Mouse (Mus musculus): Measurements from ENCODE around the gene Eda.

DNA sequence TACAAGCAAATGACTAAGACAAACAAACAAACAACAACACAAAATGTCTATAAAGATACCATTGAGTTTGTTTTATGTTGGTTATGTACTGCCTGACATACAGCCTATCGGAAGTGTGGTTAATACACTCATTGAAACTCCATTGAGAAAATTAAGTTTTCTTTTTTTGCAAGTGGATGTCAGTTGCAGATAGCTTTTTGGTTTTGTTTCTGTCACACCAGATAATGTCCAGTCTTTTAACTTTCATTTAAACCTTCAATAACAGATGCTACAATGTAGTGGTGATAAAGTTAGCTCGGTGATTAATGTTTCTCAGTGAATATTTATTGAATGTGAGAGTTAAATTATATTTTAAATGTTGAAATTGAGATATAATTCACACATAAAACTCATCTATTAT is 23.9 kb downstream of the Eda start:
- TF ChIP-seq TCF12 (IDR thresholded peaks at IDR 0.05; ENCODE audit: low read depth, low read length) (peak; percentile 57), MYC (IDR thresholded peaks at IDR 0.05; ENCODE audit: low read depth, low read length) (no peak), ELF1 (IDR thresholded peaks at IDR 0.05; ENCODE audit: low read depth, low read length) (no peak), CTCF (IDR thresholded peaks at IDR 0.05 in 2 of 3, conservative IDR thresholded peaks at IDR 0.05 in 1 of 3; ENCODE audit: control insufficient read depth in 1 of 3, insufficient read depth in 1 of 3, low read depth in 2 of 3, low read length in 3 of 3, poor library complexity in 1 of 3, severe bottlenecking in 1 of 3) (no peak), POLR2A (IDR thresholded peaks at IDR 0.05; ENCODE audit: control insufficient read depth in 1 of 2, insufficient read depth in 1 of 2, low read depth in 1 of 2, low read length in 2 of 2, poor library complexity in 1 of 2) (no peak), JUND (IDR thresholded peaks at IDR 0.05; ENCODE audit: low read depth, low read length) (no peak), USF2 (IDR thresholded peaks at IDR 0.05; ENCODE audit: borderline replicate concordance in 1 of 2, insufficient read depth in 1 of 2, low read depth in 1 of 2, low read length in 2 of 2) (no peak), EP300 (IDR thresholded peaks at IDR 0.05; ENCODE audit: low read depth in 1 of 2, low read length in 2 of 2) (peak in 1 of 2 experiments; percentile 65; a peak in 1 of 4 replicates), RAD21 (IDR thresholded peaks at IDR 0.05; ENCODE audit: low read depth, low read length) (no peak), CHD2 (IDR thresholded peaks at IDR 0.05; ENCODE audit: low read length) (no peak), ZKSCAN1 (IDR thresholded peaks at IDR 0.05; ENCODE audit: low read depth, low read length) (no peak), UBTF (IDR thresholded peaks at IDR 0.05; ENCODE audit: borderline replicate concordance, insufficient read depth, low read depth, low read length) (no peak), MAFK (IDR thresholded peaks at IDR 0.05; ENCODE audit: borderline replicate concordance, low read depth, low read length) (no peak), SMC3 (IDR thresholded peaks at IDR 0.05; ENCODE audit: low read depth, low read length) (no peak)

Measured in MEL (cell line).